Mouse (Mus musculus) testis, adult 2 months (tissue): ENCODE results near the gene Lman1l. TPM values are rescaled to one million over a fixed set of nuclear protein-coding genes. Genes with fewer than 3 reads are reported as not detected.

ENCODE experiments used
- H3K27ac ChIP-seq: fragments of 200-500 bp; 2 replicates; pipeline ENCODE4 v1.5.1; 2012; ENCODE audit warnings: low read depth, low read length; ENCODE audit not compliant: control insufficient read depth, insufficient read depth
- H3K27me3 ChIP-seq: fragments of 200-500 bp; 2 replicates; pipeline ENCODE4 v1.6.1; 2012; ENCODE audit warnings: mild to moderate bottlenecking, low read length, moderate library complexity; ENCODE audit not compliant: control insufficient read depth, insufficient read depth
- H3K36me3 ChIP-seq: fragments of 200-500 bp; 2 replicates; pipeline ENCODE4 v1.6.1; 2012; ENCODE audit warnings: mild to moderate bottlenecking, low read length; ENCODE audit not compliant: control insufficient read depth, insufficient read depth
- H3K4me1 ChIP-seq: fragments of 200-500 bp; 2 replicates; pipeline ENCODE4 v1.6.1; 2012; ENCODE audit warnings: low read length; ENCODE audit not compliant: control insufficient read depth, insufficient read depth
- H3K4me3 ChIP-seq: fragments of 200-500 bp; 2 replicates; pipeline ENCODE4 v1.5.1; 2012; ENCODE audit warnings: low read depth, mild to moderate bottlenecking, low read length, moderate library complexity, mixed read lengths; ENCODE audit not compliant: control insufficient read depth
- CTCF ChIP-seq: fragments of 200-500 bp; IDR thresholded peaks from 2 replicates; pipeline ENCODE4 v1.5.1; 2012; ENCODE audit warnings: low read depth, mild to moderate bottlenecking, inconsistent platforms, low read length, moderate library complexity; ENCODE audit not compliant: control insufficient read depth, insufficient read depth, insufficient replicate concordance
- POLR2A ChIP-seq: fragments of 200-500 bp; IDR thresholded peaks from 2 replicates; pipeline ENCODE4 v1.6.1; 2012; ENCODE audit warnings: low read depth, mild to moderate bottlenecking, inconsistent platforms, low read length, moderate library complexity; ENCODE audit not compliant: control insufficient read depth
- polyA plus RNA-seq: library from polyadenylated mRNA; depleted of rRNA; stranded (reverse); fragments of >200 nt; gene quantifications from 2 replicates; pipeline ENCODE4 v1.2.3, GENCODE M21; 2012

Gene Lman1l
- polyA plus RNA-seq, 1 experiment: 0.06 TPM

DNA sequence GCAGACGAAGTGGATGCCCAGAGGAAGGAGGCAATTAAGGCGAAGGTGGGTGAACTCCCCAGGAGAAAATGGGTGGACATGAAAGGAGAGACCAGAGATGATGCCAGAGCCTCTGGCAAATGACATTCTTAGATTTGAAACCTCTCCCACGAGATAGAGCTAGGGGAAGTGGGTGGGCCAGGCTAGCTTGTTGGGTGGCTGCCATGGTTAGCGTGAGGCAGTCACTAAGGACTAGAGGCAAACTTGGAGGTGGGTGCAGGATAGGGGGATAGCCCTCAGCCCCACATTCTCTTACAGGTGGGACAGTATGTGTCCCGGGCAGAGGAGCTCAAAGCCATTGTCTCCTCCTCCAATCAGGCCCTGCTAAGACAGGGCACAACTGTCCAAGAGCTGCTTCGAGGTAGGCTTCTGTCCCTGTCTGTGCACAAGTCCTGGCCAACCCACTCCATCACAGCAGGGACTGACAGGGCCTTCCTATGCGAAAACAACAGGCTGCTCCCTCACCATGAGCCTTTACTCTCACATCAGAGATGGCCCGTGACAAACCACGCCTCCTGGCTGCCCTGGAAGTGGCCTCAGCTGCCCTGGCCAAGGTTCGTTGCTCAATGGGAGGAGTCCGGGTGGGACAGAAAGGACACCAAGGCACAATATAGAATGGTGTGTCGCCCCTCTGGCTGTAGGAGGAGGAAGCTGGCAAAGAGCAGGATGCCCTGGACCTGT lies 27.0 kb downstream of the Lman1l start:
- TF ChIP-seq POLR2A: 0 out of 2 replicates have a peak, but pooled peaks have one; percentile 29
- no peak for TF ChIP-seq CTCF
- Histone ChIP-seq H3K36me3 (no peaks in the 10 kb centered on the region), H3K27me3 (no peaks in the 10 kb centered on the region), H3K27ac (no peak overlapping the region), H3K4me3 (no peak overlapping the region), H3K4me1 (peaks cover 5% of the 10 kb centered on the region)

- Histone ChIP-seq H3K36me3 (no peaks in the 10 kb centered on the region), H3K27ac (no peak overlapping the region), H3K27me3 (no peaks in the 10 kb centered on the region), H3K4me3 (no peak overlapping the region), H3K4me1 (peaks cover 5% of the 10 kb centered on the region)
- TF ChIP-seq CTCF (no peak), POLR2A (no peak)
Observed at GRCm38 (mm10) chr9:57590726-57591125, 29.8 kb downstream of the Lman1l start.

GRCm38 (mm10) chr9:57589224-57590126 lies 31.1 kb downstream of the Lman1l start, which contains the start of gene Ulk3:
Gene Ulk3, plus strand, starts transcription at chr9:57589452.
- Histone ChIP-seq H3K27ac (peak within 1 kb of the TSS; percentile 59), H3K4me1 (peaks cover 5% of the 10 kb centered on the region), H3K36me3 (no peaks in the 10 kb centered on the region), H3K4me3 (peak within 1 kb of the TSS; percentile 92), H3K27me3 (no peaks in the 10 kb centered on the region)
- TF ChIP-seq POLR2A: no peak
- no peak for TF ChIP-seq CTCF

DNA sequence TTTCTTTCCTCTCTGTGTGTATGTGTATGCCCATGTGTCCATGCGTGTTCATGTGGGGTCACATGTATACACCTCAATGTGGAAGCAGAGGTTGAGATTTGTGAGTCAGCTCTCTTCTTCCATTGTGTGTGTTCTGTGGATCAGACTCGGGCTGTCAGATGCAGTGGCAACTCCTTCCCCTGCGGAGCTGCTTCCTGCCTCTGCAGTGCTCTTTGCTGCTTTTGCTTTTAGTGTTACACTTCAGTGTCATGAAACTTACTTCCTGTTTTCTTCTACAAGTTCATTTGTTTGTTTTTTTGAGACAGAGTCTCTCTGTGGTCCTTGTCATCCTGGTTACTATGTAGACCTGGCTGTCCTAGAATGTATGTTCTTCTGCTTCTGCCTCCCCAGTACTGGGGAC lies 35.6 kb downstream of the Lman1l start:
- Histone ChIP-seq H3K4me1 (peaks cover 3% of the 10 kb centered on the region), H3K27me3 (no peaks in the 10 kb centered on the region), H3K4me3 (no peak overlapping the region), H3K36me3 (no peaks in the 10 kb centered on the region; the same call in 1 of the 2 replicates), H3K27ac (no peak overlapping the region)
- TF ChIP-seq CTCF (no peak), POLR2A (no peak)

DNA sequence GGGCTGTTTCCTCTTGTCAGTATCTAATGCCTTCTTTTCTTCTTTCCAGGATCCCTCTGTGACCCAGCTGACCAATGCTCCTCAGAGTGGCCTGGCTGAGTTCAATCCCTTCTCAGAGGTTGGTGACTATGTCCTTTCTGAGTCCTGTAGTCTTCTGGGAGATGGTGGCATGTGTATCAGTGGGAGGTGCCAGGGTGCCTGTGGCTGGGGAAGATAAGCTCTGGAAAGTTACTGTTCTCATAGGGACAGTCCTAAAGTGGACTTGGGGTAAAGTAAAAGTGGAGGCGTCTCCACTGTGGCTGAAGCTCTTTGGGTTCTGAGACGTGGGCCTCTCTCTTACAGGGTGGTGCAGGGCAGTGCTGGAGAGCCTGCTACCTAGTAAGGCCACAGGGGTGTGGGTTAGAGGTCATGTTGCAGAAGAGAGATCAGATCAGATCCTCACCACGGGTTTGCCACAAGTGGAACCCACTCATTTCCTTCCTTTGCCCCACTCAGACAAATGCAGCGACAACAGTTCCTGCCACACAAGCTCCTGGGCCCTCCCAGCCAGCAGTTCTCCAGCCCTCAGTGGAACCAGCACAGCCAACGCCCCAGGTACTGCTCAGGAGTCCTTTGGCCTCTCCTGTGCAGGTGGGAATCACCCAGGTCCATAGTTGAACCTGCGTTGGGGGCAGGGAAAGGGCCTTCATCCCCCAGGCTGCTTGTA lies 43.3 kb downstream of the Lman1l start:
- H3K4me1 ChIP-seq: peaks cover 2% of the 10 kb centered on the region; the same call in 1 of the 2 replicates
- H3K27ac ChIP-seq: no peak overlapping the region
- no peak overlapping the region for H3K4me3 ChIP-seq
- H3K27me3 ChIP-seq: no peaks in the 10 kb centered on the region
- no peaks in the 10 kb centered on the region for H3K36me3 ChIP-seq
- TF ChIP-seq POLR2A: no peak
- no peak for TF ChIP-seq CTCF

DNA sequence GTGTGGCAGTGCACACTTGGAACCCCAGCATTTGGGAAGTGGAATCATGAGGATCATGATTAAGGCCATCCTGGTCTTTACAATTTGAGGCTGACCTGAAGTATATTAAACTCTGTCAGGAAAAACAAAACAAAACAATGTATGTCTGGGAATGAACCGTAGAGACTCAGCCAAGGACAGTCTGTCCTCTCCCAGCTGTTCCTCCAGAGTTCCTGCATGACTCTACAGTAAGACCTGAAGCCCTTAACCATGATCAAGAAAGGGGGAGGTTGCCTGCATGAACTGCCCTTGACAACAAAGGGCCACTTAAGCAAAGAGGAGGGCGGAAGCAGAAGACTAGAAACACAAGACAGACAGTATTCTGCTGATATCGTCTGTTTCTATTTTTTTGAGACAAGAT lies 45.0 kb downstream of the Lman1l start:
- no peaks in the 10 kb centered on the region for H3K36me3 ChIP-seq
- peaks cover 2% of the 10 kb centered on the region; the same call in 1 of the 2 replicates for H3K4me1 ChIP-seq
- no peak for TF ChIP-seq POLR2A
- TF ChIP-seq CTCF: no peak
- H3K27me3 ChIP-seq: no peaks in the 10 kb centered on the region
- no peak overlapping the region for H3K27ac ChIP-seq
- no peak overlapping the region for H3K4me3 ChIP-seq

DNA sequence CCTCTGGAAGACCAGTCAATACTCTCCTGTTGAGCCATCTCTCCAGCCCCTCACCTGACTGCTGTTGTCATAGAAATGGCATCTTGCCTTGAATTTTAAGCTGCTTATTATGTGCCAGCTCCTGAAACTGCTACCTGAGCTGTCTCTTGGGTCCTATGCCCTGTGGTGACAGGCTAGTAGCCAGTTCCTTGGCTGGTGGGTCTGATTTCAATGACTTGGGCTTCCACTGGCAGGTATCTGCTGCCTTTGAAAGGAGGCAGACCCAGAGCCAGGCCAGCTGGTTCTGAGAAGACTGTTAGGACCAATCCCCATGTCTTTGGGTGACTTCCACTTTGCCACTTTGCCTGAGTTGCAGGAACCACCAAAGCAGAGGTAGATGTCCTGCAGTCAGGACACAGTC lies 46.2 kb downstream of the Lman1l start:
- H3K36me3 ChIP-seq: no peaks in the 10 kb centered on the region
- no peak overlapping the region for H3K4me3 ChIP-seq
- H3K27me3 ChIP-seq: no peaks in the 10 kb centered on the region
- TF ChIP-seq POLR2A: no peak
- no peak for TF ChIP-seq CTCF
- H3K27ac ChIP-seq: no peak overlapping the region
- H3K4me1 ChIP-seq: peaks cover 2% of the 10 kb centered on the region; the same call in 1 of the 2 replicates
